Mouse (Mus musculus) embryo, embryonic 9.5 days (tissue): ENCODE results near the gene Trio.

Source experiments
- DNase-seq: peaks from one replicate; pipeline ENCODE4 v3.0.0-alpha.2; 2017; ENCODE audit errors: extremely low spot score

Gene Trio

GRCm38 (mm10) chr15:27877831-27878230 lies 147.8 kb downstream of the Trio start:
- peak; percentile 15 for DNase-seq

GRCm38 (mm10) chr15:27876327-27876726 lies 149.3 kb downstream of the Trio start:
- no peak for DNase-seq

DNA sequence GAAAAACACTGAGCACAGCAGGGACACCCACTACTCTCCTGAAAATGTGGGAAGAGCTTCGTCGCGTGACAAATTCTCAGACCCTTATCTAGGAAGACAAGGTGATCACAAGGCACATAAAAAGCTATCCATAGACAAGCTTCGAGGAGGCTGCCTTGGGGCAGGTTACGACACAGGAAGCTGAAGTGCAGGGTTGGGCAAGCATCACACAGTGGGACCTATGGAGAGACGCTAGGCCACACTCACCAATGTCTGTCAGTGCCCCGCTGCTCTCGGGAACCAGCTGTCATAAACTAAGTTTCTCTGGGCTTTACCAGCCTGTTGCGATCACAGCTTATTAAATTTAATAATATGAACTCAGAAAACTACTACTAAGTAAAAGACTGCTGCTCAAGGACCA lies 149.9 kb downstream of the Trio start:
- DNase-seq = no peak

DNA sequence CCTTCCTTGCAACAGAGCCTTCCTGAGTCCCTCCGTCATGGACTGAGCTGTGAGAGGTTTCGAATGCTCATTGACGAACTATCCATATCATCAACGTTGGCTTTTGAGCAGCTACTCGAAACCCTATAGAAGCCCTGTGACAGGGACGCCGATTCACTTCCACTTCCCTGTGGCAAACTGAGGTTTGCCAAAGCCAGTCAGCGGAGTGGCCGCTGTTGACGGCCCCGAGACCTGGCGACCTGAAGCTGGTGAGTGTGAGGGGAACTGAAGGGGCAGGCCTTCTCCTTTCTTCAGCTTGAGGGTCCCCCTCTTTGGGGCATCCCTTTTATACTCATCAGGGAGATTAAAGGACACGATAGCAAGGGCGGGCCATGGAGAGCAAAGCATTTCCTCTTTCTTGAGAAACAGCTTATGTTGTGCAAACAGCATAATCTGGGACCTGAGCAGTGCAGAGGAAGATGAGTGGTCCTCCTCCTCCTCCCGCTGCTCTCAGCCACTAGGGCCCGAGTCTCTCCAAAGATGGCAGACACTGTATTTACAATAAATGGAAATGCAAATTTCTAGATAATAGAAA lies 151.8 kb downstream of the Trio start:
- no peak for DNase-seq

- DNase-seq = no peak
Measured at GRCm38 (mm10) chr15:27872286-27872685, 153.4 kb downstream of the Trio start.

- no peak for DNase-seq
Measured at GRCm38 (mm10) chr15:27871708-27872107, 153.9 kb downstream of the Trio start.

DNA sequence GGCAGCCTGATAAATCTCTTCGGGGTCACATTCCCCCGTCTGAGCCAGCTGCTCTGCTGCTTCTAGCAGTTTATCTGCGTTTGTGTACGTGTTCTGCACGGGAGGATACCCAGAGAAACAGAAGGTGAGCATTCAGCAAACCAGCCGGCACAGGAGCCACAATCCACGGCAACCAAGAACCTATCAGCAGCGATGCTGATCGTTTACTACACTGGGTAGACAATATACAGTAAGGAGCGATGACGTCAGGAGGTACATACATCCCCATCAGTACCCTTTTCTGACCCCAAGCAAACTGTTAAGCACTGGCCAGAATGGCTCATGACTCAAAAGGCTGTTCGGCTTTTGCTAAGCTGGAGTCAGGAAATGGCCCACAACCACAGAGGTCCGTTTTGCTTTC lies 154.4 kb downstream of the Trio start:
- no peak for DNase-seq

DNA sequence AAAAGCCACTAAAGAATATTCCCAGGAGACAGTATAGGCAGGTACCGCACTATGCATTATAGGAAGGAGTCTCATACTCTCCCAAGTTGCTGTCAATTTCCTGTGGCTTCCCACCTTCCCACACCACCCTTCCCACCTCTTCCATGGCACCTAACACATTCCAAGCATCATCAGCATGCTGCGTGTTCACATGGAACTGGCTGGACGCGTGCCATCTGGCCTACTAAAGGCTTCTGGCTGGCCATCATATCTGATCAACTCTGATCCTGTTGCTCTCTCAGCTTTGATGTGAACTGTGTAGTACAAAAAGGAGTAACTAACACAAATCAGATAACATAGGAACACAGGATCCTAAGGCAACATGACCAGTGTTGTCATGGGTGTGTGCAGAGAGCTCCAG lies 156.6 kb downstream of the Trio start:
- no peak for DNase-seq

DNA sequence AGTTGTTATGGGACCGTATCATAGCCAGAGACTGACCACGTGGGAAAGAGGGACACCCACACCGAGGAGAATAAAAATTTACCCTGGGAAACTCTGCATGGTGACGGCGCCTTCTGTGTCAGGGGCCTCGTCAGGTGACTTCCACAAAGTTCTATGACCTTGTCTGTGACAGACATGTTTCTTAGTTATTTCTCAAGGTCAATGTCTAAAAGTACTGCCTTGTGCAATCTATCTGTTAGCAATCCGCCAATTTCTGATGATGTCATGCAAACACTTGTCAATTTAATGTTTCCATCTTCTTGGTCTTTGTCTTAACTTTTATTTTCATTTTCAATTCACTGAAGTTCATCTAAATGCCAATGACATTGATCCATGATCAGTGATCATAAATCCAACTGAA lies 157.8 kb downstream of the Trio start:
- DNase-seq = no peak

- no peak for DNase-seq
Measured at GRCm38 (mm10) chr15:27866471-27866870, 159.2 kb downstream of the Trio start.

GRCm38 (mm10) chr15:27866053-27866452 lies 159.6 kb downstream of the Trio start:
- no peak for DNase-seq

DNA sequence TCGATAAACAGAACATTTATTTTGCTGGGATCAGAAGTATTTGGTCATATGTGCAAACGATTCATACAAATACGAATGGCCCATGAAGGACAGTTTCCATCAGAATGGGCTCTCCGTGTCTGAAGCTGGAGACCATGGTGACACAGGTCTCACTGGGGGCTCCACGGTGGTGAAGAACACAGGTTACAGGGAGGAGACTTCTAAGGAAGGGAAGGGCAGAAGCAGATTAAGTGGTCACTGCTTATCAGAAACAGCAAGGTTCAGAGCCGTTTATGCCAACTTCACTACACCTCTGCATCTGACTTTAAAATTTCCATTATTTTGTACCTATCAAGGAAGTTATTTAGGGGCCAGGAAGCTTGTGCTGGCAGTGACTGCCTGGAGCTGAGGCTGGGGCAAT lies 161.3 kb downstream of the Trio start:
- no peak for DNase-seq

- DNase-seq = no peak
Measured at GRCm38 (mm10) chr15:27862949-27863348, 162.7 kb downstream of the Trio start.

GRCm38 (mm10) chr15:27860439-27860838 lies 165.2 kb downstream of the Trio start:
- no peak for DNase-seq

GRCm38 (mm10) chr15:27859590-27859989 lies 166.1 kb downstream of the Trio start:
- DNase-seq = no peak

DNA sequence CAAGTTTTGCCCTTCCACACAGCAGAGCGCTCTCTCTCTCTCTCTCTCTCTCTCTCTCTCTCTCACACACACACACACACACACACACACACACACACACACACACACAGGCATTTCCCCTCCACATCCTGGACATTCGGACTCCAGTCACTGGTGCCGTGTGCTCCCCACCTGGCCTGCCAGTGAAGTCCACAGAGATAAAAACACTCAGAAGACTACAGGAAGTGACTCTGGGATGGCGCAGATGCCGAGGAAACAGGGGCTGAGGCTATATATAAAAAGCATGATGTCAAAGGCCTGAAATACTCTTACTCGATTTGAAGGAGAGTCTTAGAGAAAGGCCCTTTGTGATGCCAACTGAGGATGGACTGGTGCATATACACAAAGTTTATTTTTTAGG lies 166.5 kb downstream of the Trio start:
- no peak for DNase-seq

GRCm38 (mm10) chr15:27858179-27858819 lies 167.3 kb downstream of the Trio start:
- no peak for DNase-seq

DNA sequence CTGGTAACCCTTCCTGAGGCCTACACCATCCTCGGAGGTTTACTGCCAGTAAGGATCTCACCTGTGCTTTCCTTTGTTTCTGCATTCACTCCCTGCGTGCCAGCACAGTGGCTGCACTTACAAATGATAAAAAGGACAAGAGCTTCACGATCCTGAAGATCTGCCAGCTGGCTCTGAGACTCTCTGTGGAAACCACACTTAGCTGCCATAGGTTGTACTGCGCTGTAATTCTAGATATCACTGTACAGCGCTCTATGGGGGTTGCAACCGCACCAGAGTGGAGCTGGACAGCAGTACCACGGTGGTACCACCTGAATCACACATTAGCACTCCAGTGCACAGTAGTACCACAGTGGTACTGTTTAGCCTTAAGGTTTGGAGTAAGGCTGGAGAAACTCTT lies 168.4 kb downstream of the Trio start:
- DNase-seq = no peak

GRCm38 (mm10) chr15:27856050-27856787 lies 169.4 kb downstream of the Trio start:
- no peak for DNase-seq

DNA sequence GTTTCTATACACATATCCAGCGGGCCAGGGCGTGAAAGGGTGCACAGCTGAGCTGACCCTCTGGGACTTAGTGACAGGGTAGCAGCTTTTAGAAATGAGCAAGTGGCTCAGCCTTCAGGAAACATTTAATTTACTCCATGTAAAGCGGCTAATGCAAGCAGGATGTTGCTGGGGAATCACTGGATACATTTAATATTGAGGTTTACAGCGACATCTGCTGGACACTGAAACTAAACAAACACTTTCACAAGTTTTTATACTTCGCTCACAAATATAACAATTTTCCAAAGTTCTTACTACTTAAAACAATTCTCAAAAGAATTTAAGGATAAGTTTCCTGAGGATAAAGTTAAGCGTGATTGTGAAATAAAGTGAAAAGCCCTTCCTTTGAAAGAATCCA lies 174.3 kb downstream of the Trio start:
- DNase-seq = no peak

DNA sequence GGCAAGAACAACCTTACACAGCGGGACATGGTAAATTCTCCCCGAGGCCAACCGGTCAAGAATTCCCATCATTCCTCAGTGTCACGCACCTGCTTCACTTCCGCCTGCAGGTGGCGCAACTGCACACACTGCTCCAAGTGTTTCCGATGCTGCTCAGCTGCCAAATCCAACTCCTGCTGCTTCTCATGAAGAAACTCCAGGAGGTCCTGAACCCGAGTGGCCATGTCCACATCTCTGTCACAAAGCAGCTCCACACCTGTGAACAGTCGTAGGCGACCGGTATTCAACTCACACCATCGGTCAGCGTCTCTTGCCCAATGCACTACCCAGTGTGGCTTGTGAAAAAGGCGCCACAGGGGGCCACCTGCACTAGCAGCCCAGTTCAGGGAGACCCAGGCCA lies 174.7 kb downstream of the Trio start:
- peak; percentile 15 for DNase-seq

- DNase-seq = no peak
Measured at GRCm38 (mm10) chr15:27849910-27850309, 175.7 kb downstream of the Trio start.

DNA sequence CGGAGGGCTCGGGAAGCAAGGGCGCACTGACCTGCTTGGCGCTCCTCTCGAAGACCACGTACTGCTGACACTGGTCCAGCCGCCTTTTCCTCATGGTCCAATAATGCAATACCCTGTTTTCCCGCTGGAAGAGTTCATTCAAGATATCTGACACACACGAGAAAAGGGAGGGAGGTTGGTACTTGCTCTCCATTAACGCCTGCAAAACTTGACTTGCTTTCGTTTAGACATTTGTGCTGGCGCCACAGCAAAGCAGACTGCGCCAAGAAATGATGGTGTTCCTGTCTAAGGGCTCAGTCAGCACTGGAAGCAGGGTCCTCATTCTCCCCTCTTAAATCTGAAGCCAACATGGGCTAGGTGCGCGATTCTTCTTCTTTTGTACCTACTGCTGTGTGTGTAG lies 184.0 kb downstream of the Trio start:
- no peak for DNase-seq
